Mouse (Mus musculus): ENCODE data around the gene D1Pas1.
A peak's percentile ranks its signal among the peaks of the same experiment; 100 is the strongest.

Gene D1Pas1

GRCm38 (mm10) chr1:186967201-186967812, at the start of gene D1Pas1:
TSS of gene D1Pas1 (plus strand) at chr1:186967416.
- DNase-seq (ENCODE audit: low read depth, low spot score), result no peak

GRCm38 (mm10) chr1:186922489-186923370, 44.5 kb upstream of the D1Pas1 start:
- DNase-seq (ENCODE audit: low read depth, low spot score), result no peak

GRCm38 (mm10) chr1:186924027-186924426, 43.2 kb upstream of the D1Pas1 start:
- DNase-seq (ENCODE audit: low read depth, low spot score), result no peak

GRCm38 (mm10) chr1:186925411-186925810, 41.8 kb upstream of the D1Pas1 start:
- DNase-seq (ENCODE audit: low read depth, low spot score), result no peak

- no peak for DNase-seq (ENCODE audit: low read depth, low spot score)
Measured at GRCm38 (mm10) chr1:186926316-186926949, 40.8 kb upstream of the D1Pas1 start.

GRCm38 (mm10) chr1:186926950-186927316, 40.3 kb upstream of the D1Pas1 start:
- DNase-seq (ENCODE audit: low read depth, low spot score), result no peak

- DNase-seq (ENCODE audit: low read depth, low spot score), result no peak
Measured at GRCm38 (mm10) chr1:186927494-186927893, 39.7 kb upstream of the D1Pas1 start.

GRCm38 (mm10) chr1:186930160-186930887, 36.9 kb upstream of the D1Pas1 start:
- DNase-seq (ENCODE audit: low read depth, low spot score), result no peak

GRCm38 (mm10) chr1:186930888-186931233, 36.4 kb upstream of the D1Pas1 start:
- DNase-seq (ENCODE audit: low read depth, low spot score), result no peak

- DNase-seq (ENCODE audit: low read depth, low spot score), result no peak
Measured at GRCm38 (mm10) chr1:186934205-186934604, 33.0 kb upstream of the D1Pas1 start.

- no peak for DNase-seq (ENCODE audit: low read depth, low spot score)
Measured at GRCm38 (mm10) chr1:186952381-186952780, 14.8 kb upstream of the D1Pas1 start.

GRCm38 (mm10) chr1:186954591-186954990, 12.6 kb upstream of the D1Pas1 start:
- DNase-seq (ENCODE audit: low read depth, low spot score), result no peak

GRCm38 (mm10) chr1:186959380-186959779, 7.8 kb upstream of the D1Pas1 start:
- peak; percentile 72 for DNase-seq (ENCODE audit: low read depth, low spot score)

- peak; percentile 77 for DNase-seq (ENCODE audit: low read depth, low spot score)
Measured at GRCm38 (mm10) chr1:186964143-186964875, 2.9 kb upstream of the D1Pas1 start.

- no peak for DNase-seq (ENCODE audit: low read depth, low spot score)
Measured at GRCm38 (mm10) chr1:186967926-186968325, 710 bp downstream of the D1Pas1 start.

- DNase-seq (ENCODE audit: low read depth, low spot score), result peak; percentile 93
Measured at GRCm38 (mm10) chr1:186976937-186977540, 9.8 kb downstream of the D1Pas1 start.

GRCm38 (mm10) chr1:186977801-186978200, 10.6 kb downstream of the D1Pas1 start:
- DNase-seq (ENCODE audit: low read depth, low spot score), result peak; percentile 71

GRCm38 (mm10) chr1:186979465-186979864, 12.2 kb downstream of the D1Pas1 start:
- peak; percentile 88 for DNase-seq (ENCODE audit: low read depth, low spot score)

GRCm38 (mm10) chr1:186980503-186980902, 13.3 kb downstream of the D1Pas1 start:
- no peak for DNase-seq (ENCODE audit: low read depth, low spot score)

- DNase-seq (ENCODE audit: low read depth, low spot score), result no peak
Measured at GRCm38 (mm10) chr1:186985131-186985530, 17.9 kb downstream of the D1Pas1 start.

- DNase-seq (ENCODE audit: low read depth, low spot score), result no peak
Measured at GRCm38 (mm10) chr1:186986086-186986485, 18.9 kb downstream of the D1Pas1 start.

Measured in A20 (cell line).